Mouse (Mus musculus) cerebellum, adult 8-10 months (tissue): ENCODE measurements at regions not wholly inside any gene's neighbourhood (a gene's known extent, or its start where the extent isn't known, plus 50 kb on each side); places are given as distances from the start of the nearest gene placed in this dataset.

Source experiments
- DNase-seq: peaks from one replicate; pipeline ENCODE4 v3.0.0; 2022

DNA sequence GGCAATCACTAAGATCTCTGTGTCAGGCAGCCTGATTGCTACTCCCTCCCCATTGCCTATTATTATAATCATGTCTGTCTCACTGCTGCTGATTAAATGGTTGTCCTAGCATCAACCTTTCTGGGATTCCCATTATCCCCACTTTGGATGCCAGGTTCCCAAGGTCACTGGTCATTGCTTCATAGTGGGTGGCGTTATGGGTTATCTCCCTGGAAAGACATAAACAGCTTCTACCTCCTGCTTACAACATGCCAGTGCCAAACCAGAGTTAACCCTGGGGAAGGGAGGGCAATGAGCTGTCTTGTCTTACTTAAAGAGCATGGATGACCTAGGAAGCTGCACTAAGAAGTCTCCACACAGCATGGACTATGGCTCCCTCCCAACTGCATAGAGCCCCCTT, 136.9 kb downstream of the Uaca start:
- no peak for DNase-seq

DNA sequence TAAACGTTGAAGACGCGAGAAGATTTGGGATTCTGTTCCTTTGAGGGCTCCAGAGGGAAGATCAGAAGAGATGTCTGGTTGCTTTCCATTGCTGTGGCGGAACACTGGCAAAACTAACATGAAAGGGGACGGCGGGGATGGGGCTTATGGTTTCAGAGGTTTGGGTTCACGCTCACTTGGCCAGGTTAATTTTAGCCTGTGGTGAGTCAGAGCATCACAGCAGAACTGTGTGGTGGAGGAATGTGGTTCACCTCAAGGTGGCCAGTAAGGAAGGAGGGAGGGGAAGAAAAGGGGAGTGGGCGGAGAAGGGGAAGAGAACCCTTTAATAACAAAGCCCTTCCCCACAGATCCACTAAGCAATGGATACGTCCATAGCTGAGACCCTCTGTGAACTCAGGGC, 142.6 kb downstream of the Uaca start:
- no peak for DNase-seq

DNA sequence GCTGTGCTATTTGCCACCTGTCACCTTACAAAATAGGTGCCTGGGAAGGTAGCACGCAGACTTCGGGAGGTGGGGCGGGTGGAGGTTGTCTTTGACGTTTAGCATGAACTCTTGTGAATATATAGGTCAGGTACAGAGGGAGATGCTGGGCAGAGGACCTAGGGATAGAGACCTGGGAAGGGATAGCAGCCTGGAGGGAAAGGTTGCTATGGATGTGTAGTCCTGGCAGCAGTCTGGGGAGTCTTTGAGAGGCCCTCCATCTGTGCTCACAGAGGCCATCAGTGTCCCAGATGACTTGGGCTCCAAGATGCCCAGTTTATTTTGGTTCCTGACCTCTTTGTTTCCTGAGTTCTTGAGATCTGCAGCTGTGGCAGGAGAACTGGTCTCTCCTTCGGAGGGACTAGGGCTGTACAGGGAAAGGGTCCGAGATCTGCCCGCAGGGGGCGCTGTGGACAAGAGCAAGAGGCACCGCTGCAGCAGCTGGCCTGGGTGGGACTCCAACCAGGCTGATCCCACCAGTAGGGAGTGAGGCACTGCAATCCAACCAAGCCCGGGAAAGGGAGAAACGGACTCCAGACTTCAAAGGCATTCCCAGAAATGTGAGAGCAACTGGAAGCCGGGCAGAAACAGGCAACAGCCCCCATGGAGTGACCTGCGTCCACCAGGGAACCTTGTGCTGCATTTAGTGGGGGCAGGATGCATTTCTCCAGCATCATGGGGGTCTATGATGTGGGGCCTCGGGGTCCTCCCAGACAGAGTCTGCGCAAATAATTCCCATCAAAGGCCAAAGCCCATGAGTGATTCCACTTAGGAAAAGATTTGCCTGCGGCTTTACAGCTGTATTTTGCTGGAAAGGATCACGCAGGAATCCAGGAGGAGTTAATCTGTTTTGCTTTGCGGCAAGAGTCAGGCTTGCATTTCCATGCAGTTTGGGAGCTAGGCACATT, 145.8 kb downstream of the Uaca start:
- DNase-seq = peak; percentile 15

DNA sequence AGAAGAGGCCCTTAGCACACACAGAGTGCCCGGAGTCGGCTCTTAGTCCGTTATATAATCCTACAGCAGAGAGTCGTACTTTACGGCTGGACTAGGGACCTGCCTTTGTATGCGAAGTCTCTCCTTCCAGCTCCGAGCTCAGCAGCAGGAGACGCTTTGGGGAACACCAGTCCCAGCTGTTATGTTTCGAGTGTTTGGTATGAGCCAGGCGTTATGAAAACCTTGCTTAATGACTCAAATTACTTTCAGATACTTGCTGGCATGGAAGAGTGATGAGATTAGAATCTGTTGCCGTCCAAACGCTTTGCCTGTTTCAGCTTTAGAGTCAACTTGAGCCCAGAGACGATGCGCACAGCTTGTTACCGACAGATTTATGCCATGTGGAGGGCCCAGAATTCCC, 153.0 kb downstream of the Uaca start:
- no peak for DNase-seq

DNA sequence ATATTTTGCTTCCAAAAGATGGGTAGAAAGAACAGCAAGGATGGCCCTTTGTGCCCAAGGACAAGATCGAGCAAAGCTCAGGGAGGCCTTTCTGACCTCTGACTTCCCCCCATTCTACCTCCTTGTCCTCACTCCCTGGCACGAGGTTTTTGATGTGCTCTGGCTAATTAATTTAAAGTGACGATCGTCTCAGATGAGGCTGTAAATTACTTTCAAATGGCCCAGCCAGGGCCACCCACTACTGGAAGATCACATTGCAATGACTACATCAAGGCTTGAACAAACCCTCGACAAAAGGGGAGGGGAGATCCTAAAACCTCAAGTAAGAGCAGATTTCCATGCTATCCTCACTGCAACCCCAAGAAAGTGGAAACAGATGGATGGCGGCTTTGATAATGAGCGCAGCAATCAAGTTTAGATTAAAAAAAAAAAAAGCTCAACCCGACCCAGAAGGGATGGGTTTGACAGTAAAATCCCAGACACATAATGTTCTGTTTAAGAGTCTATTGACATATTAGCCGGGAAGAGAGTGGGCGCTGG, 154.3 kb downstream of the Uaca start:
- no peak for DNase-seq

DNA sequence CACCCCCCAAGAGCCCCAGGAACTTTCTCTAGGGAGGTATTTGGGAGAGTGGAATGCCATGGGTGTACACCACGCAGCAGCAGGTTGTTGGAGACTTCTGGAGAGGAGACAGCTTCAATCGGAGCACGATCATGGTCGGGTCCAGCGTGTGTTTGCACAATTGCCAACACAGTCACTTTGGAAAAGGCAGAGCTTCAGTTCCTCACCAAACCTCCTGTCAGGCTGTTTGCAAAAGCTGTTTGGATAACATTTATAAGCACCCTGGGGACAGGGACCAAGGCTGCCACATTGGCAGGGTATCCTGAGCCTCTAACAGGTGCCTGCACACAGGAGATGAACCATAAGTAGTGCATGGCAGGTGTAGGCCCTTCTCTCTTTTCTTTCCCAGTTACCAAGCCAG, 155.8 kb downstream of the Uaca start:
- no peak for DNase-seq

DNA sequence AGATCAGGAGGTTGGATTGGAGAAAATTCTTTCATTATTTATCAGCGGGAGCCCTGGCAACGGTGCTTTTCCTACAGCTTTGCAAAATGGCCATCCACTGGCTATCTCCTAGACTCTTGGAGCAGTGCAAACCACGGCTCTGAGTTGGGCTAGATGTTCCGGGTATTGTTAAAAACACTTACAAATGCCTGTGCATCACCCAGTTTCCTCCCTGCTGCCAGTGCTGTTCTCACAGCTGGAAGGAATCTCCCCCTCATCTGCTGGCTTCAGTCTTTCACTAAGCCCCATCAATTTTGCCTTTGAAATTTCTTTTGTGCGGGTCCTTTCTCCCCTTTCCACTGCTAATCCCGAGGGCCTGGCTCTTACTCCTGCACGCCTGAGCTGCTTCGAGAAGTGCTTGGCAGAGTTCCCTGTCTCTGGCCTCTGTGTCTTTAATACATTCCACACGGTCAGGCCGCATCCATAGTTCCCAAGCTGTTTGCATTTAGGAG, 156.8 kb downstream of the Uaca start:
- DNase-seq = peak; percentile 30

DNA sequence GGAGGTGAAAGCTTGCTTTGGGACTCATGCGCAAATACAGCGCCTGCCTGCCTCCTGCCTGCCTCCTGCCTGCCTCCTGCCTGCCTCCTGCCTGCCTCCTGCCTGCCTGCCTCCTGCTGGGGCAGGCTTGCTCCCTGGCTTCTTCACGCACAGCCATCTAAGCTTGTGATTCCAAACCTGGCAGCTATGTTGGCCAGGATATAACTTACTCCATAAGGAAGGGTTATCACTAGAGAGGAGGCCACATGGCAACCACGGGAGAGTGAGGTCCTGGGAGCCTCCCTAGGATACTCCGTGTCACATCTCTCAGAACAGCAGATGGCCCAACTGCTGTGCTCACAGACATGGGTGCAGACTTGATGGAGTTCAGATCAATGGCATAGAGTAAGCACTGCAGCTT, 163.1 kb downstream of the Uaca start:
- DNase-seq = no peak

DNA sequence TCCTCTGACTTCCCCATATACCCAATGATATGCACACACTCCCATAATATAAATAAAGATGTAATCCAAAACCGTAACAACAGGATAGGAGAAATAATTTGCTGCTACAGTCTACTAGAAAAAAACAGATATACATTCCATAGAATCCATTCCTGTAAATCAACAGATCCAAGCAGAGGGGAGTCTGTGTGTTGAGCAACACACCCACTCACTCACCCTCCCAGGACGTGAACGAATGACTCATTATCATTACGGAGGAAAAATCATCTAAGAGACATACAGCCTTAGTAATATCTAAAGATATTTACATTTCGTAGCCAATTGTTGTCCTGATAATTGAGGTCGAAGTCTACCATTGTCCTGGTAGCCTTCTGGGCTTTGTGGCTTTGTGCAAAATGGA, 165.2 kb downstream of the Uaca start:
- no peak for DNase-seq

DNA sequence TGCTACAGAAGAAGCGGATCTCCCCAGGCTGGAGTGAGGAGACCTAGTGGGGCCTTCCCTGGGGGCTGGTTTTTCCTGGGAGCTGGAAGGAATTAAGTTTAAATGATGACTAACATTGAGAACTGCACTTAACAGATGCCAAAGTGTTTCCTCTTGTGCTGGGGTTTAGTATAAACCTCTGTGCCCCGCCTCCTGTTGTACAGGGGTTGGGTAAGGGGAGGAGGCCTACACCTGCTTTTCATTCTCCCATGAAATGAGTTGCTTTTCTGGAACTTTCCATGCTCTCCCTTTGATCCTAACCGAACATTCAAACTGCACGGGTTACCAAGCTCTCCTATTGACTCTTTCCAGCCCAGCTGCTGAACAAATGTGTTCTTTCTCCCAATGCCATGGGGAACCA, 167.7 kb downstream of the Uaca start:
- no peak for DNase-seq

DNA sequence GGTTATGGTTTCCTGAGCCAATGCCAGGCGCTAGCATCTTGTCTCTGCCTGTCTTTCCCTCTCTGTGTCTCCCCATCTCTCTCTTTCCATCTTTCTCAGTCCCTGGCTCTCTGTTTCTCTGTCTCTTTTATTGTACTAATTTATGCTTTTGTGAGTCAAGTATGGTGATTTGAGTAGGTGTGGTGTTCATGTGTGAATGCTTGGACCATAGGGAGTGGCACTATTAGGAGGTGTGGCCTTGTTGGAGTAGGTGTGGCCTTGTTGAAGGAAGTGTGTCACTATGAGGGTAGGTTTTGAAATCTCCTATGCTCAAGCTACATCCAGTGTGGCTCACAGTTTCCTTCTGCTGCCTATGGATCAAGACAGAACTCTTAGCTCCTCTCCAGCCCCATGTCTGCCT, 171.3 kb downstream of the Uaca start:
- DNase-seq = no peak

DNA sequence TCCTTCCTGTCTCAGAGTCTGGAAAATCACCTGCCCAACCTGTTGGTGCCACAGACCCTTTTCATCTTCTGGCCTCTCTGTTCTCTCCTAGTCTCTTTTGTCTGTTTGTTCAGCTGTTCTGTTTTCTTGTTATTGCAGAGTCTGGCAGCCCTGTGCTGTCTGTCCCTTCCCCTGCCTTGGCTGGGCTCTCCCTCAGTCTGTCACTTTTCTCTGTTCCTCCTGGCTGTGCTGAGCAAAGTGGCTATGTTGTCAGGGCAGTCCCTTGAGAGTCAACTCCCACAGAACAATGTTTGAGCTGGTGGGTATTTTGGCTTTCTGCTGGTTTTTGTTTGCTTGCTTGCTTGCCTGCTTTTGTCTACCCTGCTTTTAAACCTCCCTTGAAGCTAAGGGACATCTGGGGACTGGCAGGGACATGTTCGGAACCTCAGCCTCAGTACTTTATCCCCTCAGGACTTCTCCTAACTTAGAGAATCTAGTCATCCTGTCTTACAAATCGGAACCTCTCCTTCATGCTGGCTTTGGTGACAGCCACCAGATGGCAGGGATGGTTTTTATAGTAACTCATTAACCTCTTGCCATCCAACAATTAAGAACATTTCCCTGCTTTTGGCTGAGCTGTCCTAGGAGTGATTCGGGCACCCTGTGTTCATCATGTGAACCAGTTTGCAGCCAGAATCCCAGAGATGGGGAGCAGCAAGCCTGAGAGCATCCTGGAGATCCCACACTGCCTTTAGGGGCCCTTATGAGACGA, 174.1 kb downstream of the Uaca start:
- peak; percentile 20 for DNase-seq

DNA sequence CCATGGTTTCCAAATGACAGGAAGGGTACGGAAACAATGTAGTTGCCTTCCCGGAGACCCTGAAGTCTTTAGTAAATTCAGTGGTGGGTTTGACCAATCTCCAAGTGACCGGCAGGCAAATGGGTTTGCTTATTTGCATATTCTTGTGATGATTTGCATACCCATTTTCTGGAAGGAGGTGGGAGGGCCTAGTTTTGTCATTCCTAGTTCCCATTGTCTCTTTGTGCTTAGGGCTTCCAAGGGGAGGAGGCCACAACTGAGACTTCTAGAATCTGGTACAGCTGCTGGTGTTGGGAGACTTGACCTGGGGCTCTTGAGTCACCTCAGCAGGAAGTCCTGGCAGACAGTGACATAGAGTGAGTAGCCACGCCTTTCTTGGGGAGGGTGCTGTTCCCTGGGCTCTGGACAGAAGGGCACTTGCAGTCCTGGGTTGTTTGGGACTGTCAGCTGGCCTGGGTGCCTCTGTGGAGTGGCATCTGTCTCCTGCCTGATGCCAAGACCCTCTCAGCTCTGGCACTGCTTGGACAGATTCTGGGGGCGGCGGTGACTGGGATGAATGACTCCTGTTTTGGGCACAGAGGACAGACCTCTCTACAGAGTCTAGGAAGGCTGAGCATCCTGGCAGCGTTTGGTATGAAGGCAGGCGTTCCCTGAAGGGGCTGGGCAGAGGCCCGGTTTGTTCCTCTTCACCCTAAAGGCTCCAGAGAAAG, 178.0 kb downstream of the Uaca start:
- DNase-seq = no peak

DNA sequence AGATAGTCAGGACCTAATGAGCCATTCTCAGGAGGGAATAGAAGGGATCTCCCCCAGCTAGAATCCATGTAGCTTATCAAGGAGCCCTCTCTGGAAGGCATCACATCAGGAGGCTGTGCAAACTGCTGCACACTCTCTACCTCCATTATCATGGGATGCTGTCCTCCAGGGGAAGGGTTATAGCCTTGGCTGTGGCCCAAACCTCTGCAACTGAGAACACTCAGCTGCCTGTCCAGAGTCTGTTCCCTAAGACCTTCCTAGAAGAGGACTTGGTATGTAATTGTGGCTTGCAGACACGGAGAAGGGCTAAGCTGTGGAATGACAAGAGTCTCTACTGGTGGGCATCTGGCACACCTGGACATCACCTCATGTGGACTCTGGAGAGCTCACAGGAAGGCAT, 180.2 kb downstream of the Uaca start:
- DNase-seq = no peak

DNA sequence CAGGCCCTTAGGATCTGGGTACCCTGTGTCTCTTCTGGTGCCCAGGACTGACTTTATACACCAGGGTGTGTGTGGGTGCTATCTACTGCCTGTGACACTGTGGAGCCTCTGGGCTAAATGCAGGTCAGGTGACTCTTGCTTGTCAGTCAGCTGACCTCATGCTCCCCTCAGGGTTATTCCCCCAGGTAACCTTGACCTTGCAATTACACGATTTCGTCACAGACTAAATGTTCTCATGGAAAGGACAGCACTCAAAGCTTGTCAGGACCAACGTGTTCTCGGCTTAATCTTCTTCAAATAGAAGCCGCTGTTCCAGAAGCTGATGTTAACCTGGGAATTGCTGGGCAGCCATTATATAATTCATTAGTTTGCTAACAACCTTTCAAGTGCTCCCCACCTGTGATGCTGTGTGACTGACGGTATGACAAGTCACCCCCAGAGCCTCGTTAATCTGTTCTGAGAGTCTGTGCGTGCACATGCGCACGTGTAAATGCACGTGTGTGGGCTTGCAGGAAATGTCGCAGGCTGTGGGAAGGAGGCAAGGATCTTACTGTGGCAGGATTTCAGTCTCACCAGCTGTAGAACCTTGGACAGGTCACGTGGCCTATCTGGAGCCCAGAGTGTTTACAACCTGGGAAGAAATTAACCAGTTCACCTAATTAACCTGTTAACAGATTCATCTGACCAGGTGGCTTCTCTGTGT, 188.2 kb downstream of the Uaca start:
- DNase-seq = no peak

DNA sequence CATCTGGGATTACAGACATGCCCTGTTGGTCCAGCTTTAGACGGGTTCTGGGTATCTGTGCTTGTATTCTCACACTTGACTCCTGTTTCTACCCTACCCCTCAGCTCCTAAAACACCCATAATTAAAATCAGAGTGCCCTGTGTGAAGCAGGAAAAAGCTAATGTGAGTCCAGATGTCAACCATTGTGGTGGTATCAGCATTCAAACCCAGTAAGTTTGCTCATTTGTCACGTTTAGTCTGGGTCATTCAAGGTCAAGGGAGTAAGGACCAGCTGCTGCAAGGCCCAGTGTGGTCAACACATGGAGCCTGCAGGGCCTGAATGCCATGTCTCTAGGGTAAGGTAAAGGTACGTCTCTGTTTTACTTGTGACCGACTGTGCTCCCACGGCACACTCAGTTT, 188.9 kb downstream of the Uaca start:
- DNase-seq = no peak

DNA sequence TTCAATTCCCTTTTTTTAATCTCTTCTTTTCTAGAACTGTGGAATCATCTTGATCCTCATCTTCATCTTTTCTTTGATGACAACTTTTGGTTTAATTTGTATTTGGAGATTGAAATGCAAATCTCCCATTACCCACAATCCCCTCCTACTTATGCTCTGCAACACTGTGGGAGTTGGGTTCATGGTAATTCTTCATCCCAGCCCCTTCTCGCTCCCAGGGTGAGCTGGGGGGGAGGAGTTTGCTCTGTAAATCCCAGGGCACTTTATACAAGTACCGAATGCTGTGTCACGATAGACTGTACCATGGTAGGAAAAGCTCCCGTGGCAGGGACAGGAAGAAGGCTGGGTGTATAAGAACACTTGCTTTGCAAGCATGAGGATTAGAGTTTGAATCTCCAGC, 193.8 kb downstream of the Uaca start:
- no peak for DNase-seq

DNA sequence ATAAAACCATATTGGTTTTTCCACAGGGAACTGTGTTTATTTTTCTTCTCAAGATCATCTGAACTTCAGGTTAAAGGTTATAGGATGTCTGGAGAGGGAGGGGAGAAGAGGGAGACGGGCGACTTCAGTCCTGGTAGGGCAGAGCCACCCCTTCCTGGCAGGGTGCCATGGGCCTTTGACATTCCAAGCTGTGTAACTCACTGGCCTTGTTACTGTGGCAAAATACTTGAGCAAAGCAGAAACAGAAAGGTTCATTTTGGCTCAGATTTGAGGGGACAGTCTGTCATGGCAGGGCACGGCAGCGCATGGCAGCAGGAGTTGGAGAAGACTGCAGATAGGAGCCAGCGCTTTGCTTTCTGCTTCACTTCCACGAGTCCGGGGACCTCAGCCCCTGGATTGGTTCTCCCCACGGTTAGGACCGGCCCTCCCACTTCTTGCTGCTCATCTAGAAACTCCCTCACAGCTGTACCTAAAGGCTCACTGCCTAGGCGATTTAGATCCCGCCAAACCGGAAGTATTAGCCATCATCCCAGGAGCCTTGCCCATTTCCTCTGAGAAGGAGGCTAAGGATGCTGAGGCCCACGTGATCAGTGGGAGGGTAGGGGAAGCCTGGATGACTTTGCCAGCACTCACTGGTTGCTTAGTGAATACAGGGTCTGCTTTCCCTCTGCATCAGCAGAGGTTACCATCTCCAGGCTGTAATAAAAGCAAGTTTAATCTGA, 195.5 kb downstream of the Uaca start:
- DNase-seq = no peak

DNA sequence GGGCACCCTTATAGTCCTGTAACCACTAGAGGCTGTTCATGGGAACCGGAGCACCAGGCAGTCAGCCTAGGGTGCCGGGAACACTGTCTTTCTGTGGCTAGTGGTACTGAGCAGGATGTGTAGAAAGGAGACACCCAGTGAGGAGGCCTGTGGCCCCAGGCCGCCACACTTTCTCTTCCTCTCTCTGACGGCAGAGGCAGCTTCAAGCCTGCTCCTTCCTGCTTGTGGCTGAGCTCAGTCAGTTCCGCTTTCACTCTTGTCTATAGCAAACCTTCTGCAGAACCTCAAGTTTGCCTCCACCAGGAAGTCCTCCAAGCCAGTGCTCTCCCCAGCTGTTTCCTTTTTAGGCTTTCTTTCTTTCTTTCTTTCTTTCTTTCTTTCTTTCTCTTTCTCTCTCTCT, 197.2 kb downstream of the Uaca start:
- no peak for DNase-seq

DNA sequence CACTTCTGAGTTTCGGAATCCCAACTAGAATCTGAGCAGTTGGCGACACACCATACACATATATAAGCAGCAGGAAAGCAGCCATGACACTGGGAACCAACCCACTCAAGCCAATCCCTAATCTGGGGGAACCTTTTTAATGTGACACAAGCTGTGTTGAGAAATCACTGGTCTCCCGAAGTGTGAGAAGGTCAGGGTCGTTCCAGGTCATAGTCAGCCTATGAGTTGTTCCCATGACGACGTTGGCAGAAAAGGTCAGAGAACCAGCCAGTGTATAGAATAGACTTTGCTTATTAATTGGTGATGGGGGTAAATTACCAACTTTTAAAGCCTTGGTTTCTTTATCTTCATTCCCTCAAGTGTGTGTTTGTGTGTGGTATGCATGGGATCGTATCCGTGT, 199.3 kb downstream of the Uaca start:
- no peak for DNase-seq

DNA sequence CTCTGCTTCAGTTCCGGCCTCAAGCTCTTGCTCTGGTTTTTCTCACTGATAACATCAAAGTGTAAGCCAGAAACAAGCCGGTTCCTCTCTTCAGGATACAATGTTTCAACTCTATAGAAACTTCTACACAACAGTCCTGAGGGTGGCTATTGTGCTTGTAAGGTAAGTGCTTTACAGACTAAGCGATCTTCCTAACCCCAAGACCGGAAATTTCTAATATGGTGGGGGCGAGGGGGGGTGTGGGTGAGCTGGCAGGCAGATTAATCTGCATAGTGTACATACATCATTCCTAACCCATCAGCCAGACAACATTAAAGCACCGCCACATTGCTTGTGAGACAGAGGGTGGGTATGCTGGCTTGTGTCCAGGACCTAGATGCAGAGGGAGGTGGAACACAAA, 200.8 kb downstream of the Uaca start:
- no peak for DNase-seq
